Mouse (Mus musculus): ENCODE measurements at regions not wholly inside any gene's neighbourhood (a gene's known extent, or its start where the extent isn't known, plus 50 kb on each side); places are given as distances from the start of the nearest gene placed in this dataset.

GRCm38 (mm10) chr16:76855797-76856196 is 157.7 kb upstream of the Usp25 start:
- intact Hi-C loops (cut with DNase I), result no loop called here
- DNase-seq (ENCODE audit: low spot score in 2 of 2), result no peak

GRCm38 (mm10) chr16:76851396-76851795 is 162.1 kb upstream of the Usp25 start:
- intact Hi-C loops (cut with DNase I), result no loop called here

GRCm38 (mm10) chr16:76837450-76837849 is 176.1 kb upstream of the Usp25 start:
- no peak for DNase-seq (ENCODE audit: low spot score in 2 of 2)
- intact Hi-C loops (cut with DNase I), result no loop called here

More at GRCm38 (mm10) chr16:76851396-76851795, 162.1 kb upstream of the Usp25 start:
- no peak for DNase-seq (ENCODE audit: low spot score in 2 of 2)

GRCm38 (mm10) chr16:76830371-76830770 is 183.1 kb upstream of the Usp25 start:
- intact Hi-C loops (cut with DNase I), result no loop called here
- DNase-seq (ENCODE audit: low spot score in 2 of 2), result no peak

- DNase-seq (ENCODE audit: low spot score in 2 of 2), result peak in 1 of 2 experiments; percentile 50
- intact Hi-C loops (cut with DNase I), result no loop called here
Measured at GRCm38 (mm10) chr16:76827674-76828441, 185.6 kb upstream of the Usp25 start.

- no peak for DNase-seq (ENCODE audit: low spot score in 2 of 2)
- intact Hi-C loops (cut with DNase I), result no loop called here
Measured at GRCm38 (mm10) chr16:76821261-76821660, 192.2 kb upstream of the Usp25 start.

GRCm38 (mm10) chr16:76816056-76816885 is 197.2 kb upstream of the Usp25 start:
- intact Hi-C loops (cut with DNase I), result no loop called here
- DNase-seq (ENCODE audit: low spot score in 2 of 2), result no peak

GRCm38 (mm10) chr16:76803725-76804124 is 209.8 kb upstream of the Usp25 start:
- intact Hi-C loops (cut with DNase I), result no loop called here
- DNase-seq (ENCODE audit: low spot score in 2 of 2), result peak in 1 of 2 experiments; percentile 32

GRCm38 (mm10) chr16:76786405-76787155 is 226.9 kb upstream of the Usp25 start:
- peak; percentile 26 to 43 for DNase-seq (ENCODE audit: low spot score in 2 of 2)
- intact Hi-C loops (cut with DNase I), result no loop called here

GRCm38 (mm10) chr16:76782656-76783055 is 230.8 kb upstream of the Usp25 start:
- no peak for DNase-seq (ENCODE audit: low spot score in 2 of 2)
- intact Hi-C loops (cut with DNase I), result no loop called here

GRCm38 (mm10) chr16:76775790-76776189 is 237.7 kb upstream of the Usp25 start:
- no peak for DNase-seq (ENCODE audit: low spot score in 2 of 2)
- intact Hi-C loops (cut with DNase I), result no loop called here

- no peak for DNase-seq (ENCODE audit: low spot score in 2 of 2)
- intact Hi-C loops (cut with DNase I), result no loop called here
Measured at GRCm38 (mm10) chr16:76774032-76774431, 239.5 kb upstream of the Usp25 start.

- DNase-seq (ENCODE audit: low spot score in 2 of 2), result no peak
- intact Hi-C loops (cut with DNase I), result no loop called here
Measured at GRCm38 (mm10) chr16:76773466-76773865, 240.0 kb upstream of the Usp25 start.

GRCm38 (mm10) chr16:76768607-76769006 is 244.9 kb upstream of the Usp25 start:
- peak; percentile 7 to 19 for DNase-seq (ENCODE audit: low spot score in 2 of 2)
- intact Hi-C loops (cut with DNase I), result loop anchor here (10.0 kb wide), 2 partner anchors 394 to 564 kb away; partner anchors contain the start of gene Nrip1

GRCm38 (mm10) chr16:76766636-76767035 is 246.9 kb upstream of the Usp25 start:
- no peak for DNase-seq (ENCODE audit: low spot score in 2 of 2)
- intact Hi-C loops (cut with DNase I), result loop anchor here (10.0 kb wide), 2 partner anchors 392 to 562 kb away; partner anchors contain the start of gene Nrip1

- intact Hi-C loops (cut with DNase I), result loop anchor here (10.0 kb wide), 2 partner anchors 391 to 561 kb away; partner anchors contain the start of gene Nrip1
Measured at GRCm38 (mm10) chr16:76765536-76765935, 248.0 kb upstream of the Usp25 start.

GRCm38 (mm10) chr16:76764994-76765393 is 248.5 kb upstream of the Usp25 start:
- intact Hi-C loops (cut with DNase I), result loop anchor here (10.0 kb wide), 2 partner anchors 390 to 560 kb away; partner anchors contain the start of gene Nrip1
- no peak for DNase-seq (ENCODE audit: low spot score in 2 of 2)

More at GRCm38 (mm10) chr16:76765536-76765935, 248.0 kb upstream of the Usp25 start:
- DNase-seq (ENCODE audit: low spot score in 2 of 2), result no peak

- intact Hi-C loops (cut with DNase I), result loop anchor here (10.0 kb wide), 2 partner anchors 388 to 558 kb away; partner anchors contain the start of gene Nrip1
- no peak for DNase-seq (ENCODE audit: low spot score in 2 of 2)
Measured at GRCm38 (mm10) chr16:76762619-76763283, 250.8 kb upstream of the Usp25 start.

GRCm38 (mm10) chr16:76761848-76762247 is 251.7 kb upstream of the Usp25 start:
- intact Hi-C loops (cut with DNase I), result loop anchor here (10.0 kb wide), 2 partner anchors 387 to 557 kb away; partner anchors contain the start of gene Nrip1
- no peak for DNase-seq (ENCODE audit: low spot score in 2 of 2)
